Mouse (Mus musculus): ENCODE data around the gene Lig1. TPM values are rescaled to one million over a fixed set of nuclear protein-coding genes. Genes with fewer than 3 reads are reported as not detected.
"Not testable (repeated sequence)": the region's sequence is repeated elsewhere in the genome, so short reads cannot be mapped to it uniquely, and the experiment has no call there.

Lig1 gene
- total RNA-seq (2021): 1 to 10 TPM; 5.6 to 5.8 TPM

- no peak for DNase-seq
Measured at GRCm38 (mm10) chr7:13277081-13277480, at the start of gene Lig1. Lig1 (plus strand) TSS chr7:13277283.

GRCm38 (mm10) chr7:13260746-13261700 is 16.1 kb upstream of the Lig1 start:
- DNase-seq: no peak

- DNase-seq: no peak
Measured at GRCm38 (mm10) chr7:13263851-13264250, 13.2 kb upstream of the Lig1 start.

- no peak for DNase-seq
Measured at GRCm38 (mm10) chr7:13264396-13264795, 12.7 kb upstream of the Lig1 start.

- no peak for DNase-seq
Measured at GRCm38 (mm10) chr7:13268749-13269260, 8.3 kb upstream of the Lig1 start.

- no peak for DNase-seq
Measured at GRCm38 (mm10) chr7:13269394-13269793, 7.7 kb upstream of the Lig1 start.

- DNase-seq: no peak
Measured at GRCm38 (mm10) chr7:13271704-13272103, 5.4 kb upstream of the Lig1 start.

GRCm38 (mm10) chr7:13277833-13278232 is 750 bp downstream of the Lig1 start:
- no peak for DNase-seq

GRCm38 (mm10) chr7:13278308-13278891 is 1.3 kb downstream of the Lig1 start, which contains the start of gene Zswim9:
Zswim9 (minus strand) TSS chr7:13278721.
- DNase-seq: peak; percentile 93 to 94

- DNase-seq: not testable (repeated sequence)
Measured at GRCm38 (mm10) chr7:13278957-13279356, 1.9 kb downstream of the Lig1 start.

- no peak for DNase-seq
Measured at GRCm38 (mm10) chr7:13288621-13289020, 11.5 kb downstream of the Lig1 start.

- DNase-seq: no peak
Measured at GRCm38 (mm10) chr7:13290041-13290675, 13.1 kb downstream of the Lig1 start.

- no peak for DNase-seq
Measured at GRCm38 (mm10) chr7:13291370-13291769, 14.3 kb downstream of the Lig1 start.

GRCm38 (mm10) chr7:13293878-13294855 is 17.1 kb downstream of the Lig1 start:
- no peak for DNase-seq

GRCm38 (mm10) chr7:13295256-13295655 is 18.2 kb downstream of the Lig1 start:
- DNase-seq: no peak

GRCm38 (mm10) chr7:13297636-13298035 is 20.6 kb downstream of the Lig1 start:
- DNase-seq: no peak

GRCm38 (mm10) chr7:13298821-13299220 is 21.7 kb downstream of the Lig1 start:
- no peak for DNase-seq

- no peak for DNase-seq
Measured at GRCm38 (mm10) chr7:13301643-13302042, 24.6 kb downstream of the Lig1 start.

- no peak for DNase-seq
Measured at GRCm38 (mm10) chr7:13302780-13303179, 25.7 kb downstream of the Lig1 start.

GRCm38 (mm10) chr7:13303372-13303771 is 26.3 kb downstream of the Lig1 start:
- DNase-seq: no peak

GRCm38 (mm10) chr7:13309407-13309806 is 32.3 kb downstream of the Lig1 start:
- no peak for DNase-seq

Data from layer of hippocampus, postnatal 36 days (tissue).